Mouse (Mus musculus) midbrain, postnatal 0 days (tissue): ENCODE measurements around the gene Fam71e2. TPM values are rescaled to one million over a fixed set of nuclear protein-coding genes. Genes with fewer than 3 reads are reported as not detected.
A peak's percentile ranks its signal among the peaks of the same experiment; 100 is the strongest.

Experiments used
- ATAC-seq: fragments of 200-750 bp; cut with Nextera tagmentation; 2 replicates; pipeline ENCODE4 v1.8.0; 2017; ENCODE audit warnings: moderate number of reproducible peaks, mild to moderate bottlenecking, moderate TSS enrichment, moderate library complexity; ENCODE audit not compliant: low FRiP score
- DNase-seq: peaks from one replicate; pipeline ENCODE4 v3.0.0-alpha.2; 2015; ENCODE audit warnings: low spot score
- H3K27ac ChIP-seq: fragments of 300-500 bp; sonication (generic); 2 replicates; pipeline ENCODE4 v1.5.1; 2014; ENCODE audit warnings: low read depth, mild to moderate bottlenecking, low read length, mixed read lengths
- H3K27me3 ChIP-seq: fragments of 300-500 bp; sonication (generic); 2 replicates; pipeline ENCODE4 v1.6.1; 2014; ENCODE audit warnings: low read length, control low read depth, mixed read lengths; ENCODE audit not compliant: insufficient read depth
- H3K36me3 ChIP-seq: fragments of 300-500 bp; sonication (generic); 2 replicates; pipeline ENCODE4 v1.6.1; 2014; ENCODE audit warnings: low read length, control low read depth, mixed read lengths; ENCODE audit not compliant: insufficient read depth
- H3K4me1 ChIP-seq: fragments of 300-500 bp; sonication (generic); 2 replicates; pipeline ENCODE4 v1.6.1; 2014; ENCODE audit warnings: mild to moderate bottlenecking, control low read depth, antibody characterized with exemption, low read length, mixed read lengths; ENCODE audit not compliant: insufficient read depth
- H3K4me2 ChIP-seq: fragments of 300-500 bp; sonication (generic); 2 replicates; pipeline ENCODE4 v1.6.1; 2014; ENCODE audit warnings: low read depth, mild to moderate bottlenecking, low read length, mixed read lengths; ENCODE audit not compliant: poor library complexity, severe bottlenecking
- H3K4me3 ChIP-seq: fragments of 300-500 bp; sonication (generic); 2 replicates; pipeline ENCODE4 v1.5.1; 2014; ENCODE audit warnings: low read depth, mild to moderate bottlenecking, low read length, moderate library complexity
- H3K9ac ChIP-seq: fragments of 300-500 bp; sonication (generic); replicated peaks from 2 replicates; pipeline ENCODE4 v1.6.1; 2014; ENCODE audit warnings: mild to moderate bottlenecking, low read length, moderate library complexity, mixed read lengths; ENCODE audit not compliant: poor library complexity, severe bottlenecking
- H3K9me3 ChIP-seq: fragments of 300-500 bp; sonication (generic); 2 replicates; pipeline ENCODE4 v1.6.1; 2016; ENCODE audit warnings: low read length, control low read depth
- CTCF ChIP-seq: IDR thresholded peaks from 2 replicates; pipeline ENCODE4 v1.5.1; 2016; ENCODE audit warnings: antibody characterized with exemption, mild to moderate bottlenecking
- WGBS: fragments of 180-500 bp; shearing (Covaris S2); extraction: QIAGEN DNeasy Blood & Tissue Kit; methylation state at CpG from one replicate; pipeline ENCODE4 v1.1.7; 2014; 5-methylcytosine and 5-hydroxymethylcytosine counted together
- polyA plus RNA-seq: library from polyadenylated mRNA; unstranded; fragments of >200 nt; fragmentation: Nextera tagmentation; extraction: Ambion mirVana; gene quantifications from 2 replicates; pipeline ENCODE4 v1.2.1, GENCODE M21; 2015
- total RNA-seq: library from RNA; depleted of rRNA; stranded (reverse); fragments of >200 nt; gene quantifications from 2 replicates; pipeline ENCODE4 v1.2.3, GENCODE M21; 2014

Fam71e2 gene
- total and polyA plus RNA-seq, 2 experiments from 2014 or later = not detected

GRCm38 (mm10) chr7:4792278-4793212, 21.4 kb upstream of the Fam71e2 start, which contains the start of gene Rpl28:
Gene Rpl28, plus strand, starts transcription at chr7:4792874.
- peak; percentile 88 for ATAC-seq

DNA sequence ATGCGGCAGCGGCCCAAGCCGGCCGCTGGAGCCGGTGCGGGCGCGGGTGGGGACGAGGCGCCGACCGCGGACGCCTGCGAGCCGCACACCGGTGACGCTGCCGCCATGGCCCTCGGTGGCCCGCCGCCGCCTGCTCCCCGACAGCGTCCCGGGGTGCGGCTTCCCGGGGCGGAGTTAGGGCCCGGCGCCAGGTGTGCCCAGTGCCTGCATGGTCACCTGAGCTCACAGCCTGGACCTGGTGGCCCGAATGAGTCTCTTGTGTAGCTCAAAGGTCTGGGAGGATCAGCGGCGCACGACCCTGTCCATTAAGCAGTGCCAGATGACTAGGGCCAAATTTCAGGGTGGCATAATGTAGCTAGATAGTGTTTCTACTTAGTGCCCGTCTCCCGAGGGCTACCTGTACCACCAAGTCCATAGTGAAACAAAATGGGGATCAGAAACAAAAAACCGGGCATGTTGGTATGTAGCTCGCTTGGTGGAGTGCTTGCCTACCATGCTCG, 18.4 kb upstream of the Fam71e2 start, which contains the start of gene Tmem238:
Gene Tmem238, minus strand, starts transcription at position 221 of the 500 bp plus-strand sequence.
- peak within 1 kb of the TSS; percentile 85 for H3K9ac ChIP-seq
- no peaks in the 10 kb centered on the region for H3K9me3 ChIP-seq
- no peak for TF ChIP-seq CTCF
- DNase-seq (no peak), ATAC-seq (no peak; the same call in 1 of the 2 replicates)
- H3K27ac ChIP-seq = peak within 1 kb of the TSS; percentile 89
- peaks cover 3% of the 10 kb centered on the region; the same call in 1 of the 2 replicates for H3K4me1 ChIP-seq
- 10% methylated on average over 39 of the region's 40 CpGs for WGBS
- no peaks in the 10 kb centered on the region for H3K27me3 ChIP-seq
- H3K4me2 ChIP-seq = peak within 1 kb of the TSS; percentile 91
- peaks cover 9% of the 10 kb centered on the region for H3K36me3 ChIP-seq
- H3K4me3 ChIP-seq = peak within 1 kb of the TSS; percentile 57

More at GRCm38 (mm10) chr7:4792278-4793212, 21.4 kb upstream of the Fam71e2 start, which contains the start of gene Rpl28:
- peak within 1 kb of the TSS; percentile 96 for H3K9ac ChIP-seq
- 1% methylated on average over 54 of the region's 54 CpGs for WGBS
- H3K4me2 ChIP-seq = peak within 1 kb of the TSS; percentile 75
- peaks cover 3% of the 10 kb centered on the region; the same call in 1 of the 2 replicates for H3K4me1 ChIP-seq
- peak within 1 kb of the TSS; percentile 92 for H3K27ac ChIP-seq
- no peaks in the 10 kb centered on the region for H3K9me3 ChIP-seq
- H3K27me3 ChIP-seq = no peaks in the 10 kb centered on the region
- peak within 1 kb of the TSS; percentile 70 for H3K4me3 ChIP-seq
- H3K36me3 ChIP-seq = peaks cover 15% of the 10 kb centered on the region; the same call in 1 of the 2 replicates
- TF ChIP-seq CTCF = no peak
- DNase-seq = peak; percentile 98

- Histone ChIP-seq H3K36me3 (peaks cover 5% of the 10 kb centered on the region; the same call in 1 of the 2 replicates), H3K4me1 (peaks cover 3% of the 10 kb centered on the region; the same call in 1 of the 2 replicates), H3K9me3 (no peaks in the 10 kb centered on the region), H3K4me2 (peak overlapping the region; percentile 91), H3K4me3 (peak overlapping the region; percentile 57), H3K9ac (peak overlapping the region; percentile 85), H3K27me3 (no peaks in the 10 kb centered on the region), H3K27ac (peak overlapping the region; percentile 89)
- ATAC-seq (peak; percentile 45), DNase-seq (peak; percentile 63)
- 2% methylated on average over 51 of the region's 64 CpGs for WGBS
- TF ChIP-seq CTCF = peak; percentile 35
These were observed 17.7 kb upstream of the Fam71e2 start for GRCm38 (mm10) chr7:4788499-4789435.

DNA sequence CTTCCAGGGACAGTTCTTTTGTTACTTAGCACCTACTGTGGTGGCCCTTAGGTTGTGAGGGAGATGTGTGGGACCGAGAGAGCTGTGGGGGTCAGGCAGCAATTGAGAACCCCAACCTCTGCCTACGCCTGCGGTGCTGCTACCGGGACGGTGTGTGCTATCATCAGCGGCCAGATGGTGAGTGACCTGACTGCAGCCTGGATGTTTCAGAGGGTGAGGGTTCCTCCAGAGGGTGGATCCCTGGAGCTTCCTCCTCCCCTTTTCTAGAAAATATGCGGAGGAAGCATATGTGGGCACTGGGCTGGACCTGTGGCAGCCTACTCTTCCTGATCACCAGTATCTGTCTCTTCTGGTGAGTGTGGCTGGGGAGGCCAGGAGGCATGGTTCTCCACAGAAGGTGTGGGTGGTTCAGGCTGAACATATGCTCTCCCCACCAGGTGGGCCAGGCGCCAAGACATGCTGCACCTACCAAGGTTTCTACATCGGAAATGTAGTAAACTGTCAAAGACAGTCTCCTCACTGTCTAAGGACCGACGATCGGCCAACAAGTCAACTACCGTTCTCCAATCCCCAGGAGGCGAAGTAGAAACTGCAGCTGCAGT, 12.7 kb upstream of the Fam71e2 start:
- 83% methylated on average over 14 of the region's 14 CpGs for WGBS
- Histone ChIP-seq H3K27ac (no peak overlapping the region), H3K27me3 (peaks cover 5% of the 10 kb centered on the region; the same call in 1 of the 2 replicates), H3K4me2 (no peak overlapping the region), H3K9me3 (no peaks in the 10 kb centered on the region), H3K9ac (no peak overlapping the region), H3K36me3 (peaks cover 3% of the 10 kb centered on the region; the same call in 1 of the 2 replicates), H3K4me3 (no peak overlapping the region), H3K4me1 (0 out of 2 replicates have a peak, but pooled peaks cover 3% of the 10 kb centered on the region)
- ATAC-seq (no peak), DNase-seq (no peak)
- no peak for TF ChIP-seq CTCF

DNA sequence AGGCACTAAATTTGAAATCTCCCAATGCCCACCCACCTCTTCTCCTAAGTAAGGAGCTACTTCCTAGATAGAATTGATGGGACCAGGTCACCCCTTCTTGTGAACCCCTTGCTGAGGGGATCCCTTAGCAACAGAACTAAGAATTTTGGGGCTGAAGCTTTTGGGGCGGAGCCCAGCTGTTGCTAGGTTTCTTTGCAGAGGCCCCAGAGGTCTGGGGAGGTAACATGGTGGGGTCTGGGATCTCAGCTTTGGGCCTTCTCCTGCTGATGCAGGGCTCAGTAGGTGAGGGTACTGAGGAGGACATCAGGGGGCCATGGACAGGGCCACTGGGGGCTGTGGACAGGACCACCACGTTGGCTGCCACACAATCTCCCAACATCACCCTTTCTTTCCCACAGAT, 11.7 kb upstream of the Fam71e2 start, which contains the start of the genes Il11 and Tmem190:
Gene Il11, minus strand, starts transcription at position 101 of the 400 bp plus-strand sequence.
Gene Tmem190, plus strand, starts transcription at position 179 of the 400 bp plus-strand sequence.
- peaks cover 3% of the 10 kb centered on the region; the same call in 1 of the 2 replicates for H3K36me3 ChIP-seq
- WGBS = 83% methylated on average over 2 of the region's 2 CpGs
- H3K4me3 ChIP-seq = no peak within 1 kb of the TSS
- no peak within 1 kb of the TSS for H3K9ac ChIP-seq
- DNase-seq = no peak
- H3K27ac ChIP-seq = no peak within 1 kb of the TSS
- TF ChIP-seq CTCF = no peak
- ATAC-seq = no peak
- H3K27me3 ChIP-seq = peaks cover 15% of the 10 kb centered on the region; the same call in 1 of the 2 replicates
- H3K9me3 ChIP-seq = no peaks in the 10 kb centered on the region
- H3K4me1 ChIP-seq = no peaks in the 10 kb centered on the region
- no peak within 1 kb of the TSS for H3K4me2 ChIP-seq
